Mouse (Mus musculus) kidney, adult 2 months (tissue): Measurements from ENCODE around the gene Rbfox1.

Experiments
- CTCF ChIP-seq: fragments of 200-500 bp; conservative IDR thresholded peaks from 2 replicates; pipeline ENCODE4 v1.5.1; 2011; ENCODE audit warnings: low read depth, mild to moderate bottlenecking, control low read depth, low read length, moderate library complexity, mixed read lengths; ENCODE audit not compliant: insufficient read depth, insufficient read length
- POLR2A ChIP-seq: fragments of 200-500 bp; IDR thresholded peaks from one replicate; pipeline ENCODE4 v1.6.1; 2011; ENCODE audit warnings: low read depth, low read length, control low read depth

DNA sequence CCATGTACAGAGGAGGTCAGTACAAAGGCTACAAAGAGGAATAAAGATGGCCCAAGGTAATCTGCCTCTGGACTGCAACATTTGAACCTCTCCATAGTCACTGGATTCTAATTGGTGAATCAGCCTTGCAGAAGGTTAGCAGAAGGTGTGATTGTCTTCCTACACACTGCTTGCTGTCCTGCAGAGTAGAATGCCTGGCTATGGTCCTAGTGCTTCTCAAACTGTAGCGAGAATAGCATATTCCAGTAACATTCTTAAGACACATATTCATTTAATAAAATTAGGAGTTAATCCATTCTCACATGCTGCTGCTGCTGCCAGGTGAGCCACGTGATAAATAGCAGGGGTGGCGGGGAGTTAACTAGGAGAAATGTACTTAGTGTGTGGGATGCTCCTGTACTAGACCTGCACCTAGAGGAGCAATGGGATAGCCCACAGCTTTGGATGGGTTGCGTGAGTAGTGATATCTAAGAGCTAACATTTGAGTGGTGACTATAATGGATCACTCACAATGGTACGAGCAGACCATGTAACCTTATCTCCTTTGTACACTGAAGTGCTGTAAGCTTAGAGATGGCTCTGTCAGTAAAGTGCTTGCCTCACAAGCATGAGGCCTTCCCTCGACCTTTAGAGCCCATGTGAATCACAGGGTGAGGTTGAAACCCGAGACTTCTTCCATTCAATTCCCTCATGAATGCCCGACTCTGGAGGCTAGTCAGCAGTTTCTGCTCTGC lies 511.7 kb downstream of the Rbfox1 start:
- TF ChIP-seq POLR2A = no peak
- TF ChIP-seq CTCF = no peak
